Mouse (Mus musculus): ENCODE data around the gene Il20ra.
"Not testable (repeated sequence)": the region's sequence is repeated elsewhere in the genome, so short reads cannot be mapped to it uniquely, and the experiment has no call there.

The Il20ra gene

DNA sequence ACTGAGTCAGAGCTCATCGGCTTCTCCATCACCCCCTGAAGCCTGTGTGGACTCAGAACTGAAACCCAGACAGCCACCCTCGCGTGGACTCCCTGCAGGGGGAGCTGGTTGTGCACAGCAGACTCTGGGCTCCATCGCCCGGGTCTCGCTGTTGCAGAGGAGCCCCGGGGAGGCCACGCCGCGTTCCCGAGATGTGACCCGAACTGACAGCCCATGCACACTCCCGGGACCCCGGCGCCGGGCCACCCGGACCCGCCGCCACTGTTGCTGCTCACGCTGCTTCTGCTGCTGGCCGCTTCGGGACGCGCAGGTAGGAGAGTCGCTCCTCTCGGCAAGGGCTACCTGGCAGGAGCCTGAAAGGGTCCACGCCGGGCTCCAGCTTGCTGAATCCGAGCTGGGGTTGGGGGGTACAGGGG is at the start of gene Il20ra:
Gene Il20ra (plus strand): TSS at position 150 of the 416 bp plus-strand sequence.
- ATAC-seq (ENCODE audit: insufficient number of reproducible peaks, low FRiP score, low TSS enrichment), result peak; percentile 51; the same call in 1 of the 2 replicates

DNA sequence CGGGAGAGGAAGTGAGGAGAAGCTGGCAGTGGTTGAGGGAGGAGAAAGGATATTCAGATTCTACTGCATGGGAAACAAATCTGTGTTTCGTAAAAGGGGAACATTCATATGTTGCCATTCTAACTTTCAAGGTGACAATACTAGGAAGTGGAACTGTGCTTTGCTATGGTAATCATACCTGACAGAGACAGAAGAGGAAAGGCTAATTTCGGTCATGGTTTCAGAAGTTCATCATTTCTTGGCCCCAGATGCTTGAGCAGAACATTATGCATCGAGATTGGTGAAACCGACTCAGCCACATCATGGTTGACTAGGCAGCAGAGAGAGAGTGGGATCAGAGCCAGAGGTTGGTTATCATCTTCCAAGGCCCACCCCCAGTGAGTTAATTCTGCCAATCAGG is 43.4 kb upstream of the Il20ra start:
- no peak for ATAC-seq (ENCODE audit: insufficient number of reproducible peaks, low FRiP score, low TSS enrichment)

DNA sequence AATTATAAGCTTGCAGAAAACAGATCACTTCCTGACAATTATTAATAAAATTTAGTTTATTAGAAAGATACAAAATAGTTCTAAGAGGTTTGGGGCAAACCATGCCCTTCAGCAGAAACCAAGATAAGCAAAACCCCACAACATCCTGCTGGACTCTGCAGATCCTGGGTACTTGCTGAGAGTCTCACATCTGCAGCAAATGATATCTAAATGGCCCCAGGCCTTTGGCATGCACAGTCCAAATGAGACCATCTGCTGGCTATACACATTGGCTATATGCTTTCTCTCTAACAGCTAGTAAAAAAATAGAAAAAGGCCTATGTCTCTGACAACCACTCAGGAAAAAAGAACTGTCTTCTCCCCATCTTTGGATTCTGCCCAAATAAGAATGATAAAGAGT is 40.4 kb upstream of the Il20ra start:
- no peak for ATAC-seq (ENCODE audit: insufficient number of reproducible peaks, low FRiP score, low TSS enrichment)

DNA sequence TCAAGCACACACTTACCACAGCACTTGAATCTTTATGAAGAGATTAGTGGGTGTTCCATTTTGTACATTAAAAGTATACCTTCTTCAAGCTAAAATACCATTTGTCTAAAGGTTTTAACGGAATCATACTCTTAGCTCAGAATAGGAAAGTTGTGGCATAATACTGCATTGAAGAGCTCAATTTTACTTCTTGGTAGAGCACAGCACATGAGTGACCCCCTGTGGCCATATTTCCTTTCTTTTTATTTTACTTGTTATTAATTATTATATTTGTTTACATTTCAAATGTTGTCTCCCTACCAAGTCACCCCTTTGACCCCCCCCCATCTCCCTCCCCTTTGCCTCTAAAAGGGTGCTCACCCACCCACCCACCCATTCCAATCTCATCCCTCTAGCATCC is 39.2 kb upstream of the Il20ra start:
- no peak for ATAC-seq (ENCODE audit: insufficient number of reproducible peaks, low FRiP score, low TSS enrichment)

DNA sequence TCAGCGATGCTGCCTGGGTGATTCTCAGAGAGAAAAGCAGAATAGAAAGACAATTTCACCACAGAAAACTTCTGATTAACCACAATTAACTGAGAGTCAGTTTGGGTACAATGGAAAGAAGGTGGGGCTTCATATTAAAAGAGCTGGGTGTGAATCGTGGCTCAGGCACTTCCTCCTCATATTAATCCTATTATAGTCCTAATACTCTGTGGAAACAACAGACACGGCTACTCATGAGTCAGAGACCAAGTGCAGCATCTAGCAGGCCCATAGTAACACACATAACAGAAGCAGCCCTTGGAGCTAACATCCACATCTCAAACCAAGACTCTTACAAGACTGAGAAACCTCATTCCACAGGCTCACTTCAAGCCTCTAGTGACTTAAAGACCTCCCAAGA is 24.7 kb upstream of the Il20ra start:
- ATAC-seq (ENCODE audit: insufficient number of reproducible peaks, low FRiP score, low TSS enrichment), result no peak

DNA sequence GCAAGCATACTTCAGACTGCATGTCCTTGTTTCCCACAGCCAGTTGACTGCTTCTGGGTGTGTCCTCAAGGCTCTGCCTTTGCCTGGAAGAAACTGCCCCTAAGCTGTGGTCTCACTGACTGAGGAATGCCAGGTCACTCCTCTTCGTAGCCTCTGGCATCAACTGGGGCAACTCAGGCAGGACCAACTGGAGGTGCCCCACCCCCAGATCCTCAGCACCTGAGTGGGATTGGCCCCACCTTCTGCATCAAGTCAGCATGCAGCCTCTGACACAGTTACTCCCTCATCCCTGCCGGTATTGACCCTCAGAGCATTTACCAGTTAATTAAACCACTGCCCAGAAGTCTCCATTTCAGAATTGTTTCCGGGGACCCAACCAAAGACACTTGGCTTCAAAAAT is 21.1 kb upstream of the Il20ra start:
- ATAC-seq (ENCODE audit: insufficient number of reproducible peaks, low FRiP score, low TSS enrichment), result no peak

DNA sequence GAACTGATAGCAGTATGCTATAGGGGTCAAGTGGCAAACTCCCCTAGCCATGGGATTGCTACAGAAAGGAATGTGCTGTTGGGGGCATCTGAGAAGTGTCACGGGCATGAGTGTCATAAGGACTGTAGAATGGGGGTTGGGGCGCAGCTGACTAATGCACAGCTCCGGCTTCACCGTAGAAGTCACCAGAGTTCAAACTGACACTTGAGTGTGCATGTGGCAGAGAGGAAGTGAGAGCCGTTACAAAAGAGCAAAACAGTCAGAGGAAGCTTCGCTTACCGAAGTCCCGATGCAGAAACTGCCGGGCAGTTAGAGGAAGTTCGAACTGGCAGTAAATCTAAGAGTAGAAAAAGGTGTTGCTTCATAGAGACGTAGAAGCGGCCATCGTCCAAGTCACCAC is 20.6 kb upstream of the Il20ra start:
- ATAC-seq (ENCODE audit: insufficient number of reproducible peaks, low FRiP score, low TSS enrichment), result no peak

DNA sequence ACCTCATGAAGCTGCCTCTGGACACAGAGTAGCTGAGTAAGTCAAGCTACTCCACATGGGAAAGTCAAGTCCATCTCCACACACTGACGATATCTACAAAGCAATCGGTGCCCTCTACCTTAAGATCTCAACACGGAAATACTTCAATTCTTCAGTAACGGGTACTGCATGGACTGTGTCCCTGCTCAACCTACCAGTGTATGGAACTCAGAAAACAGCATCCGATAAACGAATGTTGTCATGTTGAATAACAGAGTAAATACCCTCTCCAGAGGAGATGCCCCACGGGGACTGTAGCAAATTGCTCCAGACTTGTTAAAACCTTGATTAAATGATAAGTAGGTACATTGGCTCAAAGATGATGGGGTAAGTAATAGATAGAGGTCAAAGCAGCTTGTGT is 20.0 kb upstream of the Il20ra start:
- ATAC-seq (ENCODE audit: insufficient number of reproducible peaks, low FRiP score, low TSS enrichment), result no peak

DNA sequence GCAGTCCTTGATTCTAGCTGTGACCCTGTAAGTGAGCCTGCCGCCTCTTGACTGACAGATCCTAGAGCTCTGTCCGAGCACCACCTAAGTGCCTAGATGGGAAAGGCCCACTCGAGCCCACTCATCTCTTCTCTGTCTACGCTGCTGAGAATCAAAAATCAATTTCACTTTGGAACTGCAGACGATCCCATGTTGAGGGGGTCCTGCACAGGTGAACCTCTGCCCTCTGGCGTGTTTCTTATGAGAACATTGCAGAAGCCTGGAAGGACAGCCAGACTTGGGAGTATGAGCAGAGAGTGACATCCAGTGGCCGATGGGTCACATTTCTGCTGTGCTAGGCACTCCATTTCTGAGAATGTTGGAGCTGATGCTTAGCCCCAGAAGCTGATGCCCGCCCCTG is 19.4 kb upstream of the Il20ra start:
- peak; percentile 49; the same call in 1 of the 2 replicates for ATAC-seq (ENCODE audit: insufficient number of reproducible peaks, low FRiP score, low TSS enrichment)

DNA sequence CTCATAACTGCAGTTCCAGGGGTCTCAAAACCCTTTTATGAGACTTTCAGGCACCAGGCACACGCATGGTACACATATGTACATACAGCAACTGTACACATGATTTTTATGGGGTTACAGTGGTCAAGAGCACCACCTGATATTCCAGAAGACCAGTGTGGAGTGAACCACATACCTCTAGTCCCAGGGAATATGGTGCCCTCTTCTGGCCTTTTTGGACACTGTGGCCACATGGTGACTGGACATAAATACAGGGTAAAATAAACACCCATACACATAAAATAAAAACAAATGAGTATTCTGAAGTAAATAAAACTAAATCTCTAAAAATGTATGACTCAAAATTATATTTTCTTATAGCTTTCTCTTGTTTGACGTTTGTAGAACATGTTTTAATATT is 18.7 kb upstream of the Il20ra start:
- no peak for ATAC-seq (ENCODE audit: insufficient number of reproducible peaks, low FRiP score, low TSS enrichment)

DNA sequence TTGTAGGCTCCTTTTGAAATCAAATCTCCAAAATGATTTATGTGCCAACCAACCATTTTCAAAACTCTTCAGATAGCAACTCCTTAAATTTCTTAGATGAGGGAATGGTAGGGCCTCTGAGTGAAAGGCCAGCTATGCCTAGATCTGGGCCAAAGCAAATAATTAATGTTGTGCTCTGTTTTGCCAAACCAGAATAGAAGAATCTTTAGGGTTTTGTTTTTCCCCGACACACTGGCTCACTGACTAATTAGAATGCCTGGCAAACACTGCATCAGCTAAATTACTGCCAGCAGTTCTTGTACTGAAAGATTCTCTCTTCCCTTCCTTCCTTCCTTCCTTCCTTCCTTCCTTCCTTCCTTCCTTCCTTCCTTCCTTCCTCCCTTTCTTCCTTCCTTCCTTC is 13.0 kb upstream of the Il20ra start:
- no peak for ATAC-seq (ENCODE audit: insufficient number of reproducible peaks, low FRiP score, low TSS enrichment)

DNA sequence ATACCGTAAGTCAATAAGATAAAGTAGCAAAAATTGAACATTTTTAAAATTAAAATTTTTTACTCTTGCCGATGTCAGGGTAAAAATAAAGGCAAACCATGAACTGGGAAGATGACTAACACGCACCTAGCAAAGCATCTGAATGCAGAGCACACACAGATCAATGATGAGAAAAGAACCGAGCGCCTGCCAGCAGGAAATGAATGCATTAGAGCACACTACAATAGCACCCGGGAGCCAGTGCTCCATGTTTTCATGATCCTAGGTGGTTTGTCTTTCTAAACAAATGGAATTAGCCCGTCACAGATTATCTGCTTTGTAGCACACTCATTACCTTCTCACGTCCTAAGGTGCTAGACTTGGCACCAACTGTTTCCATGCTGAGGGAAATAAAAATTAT is 7.9 kb upstream of the Il20ra start:
- no peak for ATAC-seq (ENCODE audit: insufficient number of reproducible peaks, low FRiP score, low TSS enrichment)

DNA sequence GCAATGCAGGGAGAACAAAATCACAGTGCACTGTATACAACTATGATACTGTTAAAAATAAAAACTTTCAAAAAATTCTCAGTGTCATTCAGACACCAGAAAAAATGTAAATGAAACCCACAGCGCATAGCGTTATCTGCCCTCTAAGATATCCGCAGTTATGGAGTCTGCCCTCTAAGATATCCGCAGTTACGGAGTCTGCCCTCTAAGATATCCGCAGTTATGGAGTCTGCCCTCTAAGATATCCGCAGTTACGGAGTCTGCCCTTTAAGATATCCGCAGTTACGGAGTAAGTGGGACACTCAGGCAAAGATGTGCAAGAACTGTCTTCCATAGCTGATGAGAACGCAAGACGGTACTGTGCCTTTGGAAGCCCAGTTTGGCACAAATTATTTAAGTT is 4.6 kb upstream of the Il20ra start:
- ATAC-seq (ENCODE audit: insufficient number of reproducible peaks, low FRiP score, low TSS enrichment), result no peak

DNA sequence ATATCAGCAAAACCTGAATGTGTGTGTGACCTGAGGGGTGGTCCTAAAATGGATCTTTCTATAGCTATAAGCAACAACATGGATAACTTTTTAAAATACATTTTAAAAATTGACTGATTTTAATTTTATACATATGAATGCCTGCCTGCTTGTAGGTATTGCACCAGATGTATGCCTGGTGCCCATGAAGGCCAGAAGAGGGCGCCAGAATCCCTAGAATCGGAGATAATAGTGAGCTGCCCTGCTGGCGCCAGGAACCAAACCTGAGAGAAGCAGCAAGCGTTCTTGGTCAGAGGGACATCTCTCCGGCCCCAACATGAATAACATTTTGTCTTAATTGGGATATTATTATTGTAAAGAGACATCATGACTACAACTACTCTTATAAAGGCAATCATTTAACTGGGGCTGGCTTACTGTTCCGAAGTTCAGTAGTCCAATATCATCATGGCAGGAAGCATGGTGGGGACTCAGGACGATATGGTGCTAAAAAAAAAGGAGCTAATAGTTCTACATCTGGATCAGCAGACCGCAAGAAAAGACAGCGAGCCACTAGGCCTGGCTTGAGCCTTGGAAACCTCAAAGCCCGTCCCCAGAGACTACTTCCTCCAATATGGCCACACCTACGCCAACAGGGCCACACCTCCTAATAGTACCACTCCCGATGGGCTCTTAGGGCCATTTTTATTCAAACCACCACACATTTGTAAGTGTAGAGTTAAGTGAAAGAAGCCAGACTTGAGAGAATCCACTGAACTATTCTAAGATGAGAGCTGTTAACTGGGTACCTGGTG is 3.9 kb upstream of the Il20ra start:
- no peak for ATAC-seq (ENCODE audit: insufficient number of reproducible peaks, low FRiP score, low TSS enrichment)

DNA sequence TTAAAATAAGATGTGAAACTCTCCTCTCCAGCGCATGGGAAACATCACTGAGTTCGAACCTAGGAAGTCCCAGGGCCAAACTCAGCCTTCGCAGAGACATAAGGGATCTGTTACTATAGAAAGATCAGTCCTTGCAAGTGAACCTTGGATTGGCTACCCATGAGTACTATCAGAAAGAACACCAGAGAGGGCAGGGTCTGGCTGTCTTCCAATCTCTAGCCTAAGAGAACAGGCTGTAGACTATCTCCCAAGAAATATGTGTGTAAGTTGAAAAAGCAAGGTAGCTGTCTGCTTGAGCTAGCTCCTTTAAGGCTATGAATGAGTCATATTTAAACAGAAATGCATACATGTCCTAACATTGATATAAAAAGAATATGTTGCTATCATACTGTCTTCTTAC is 1.4 kb upstream of the Il20ra start:
- ATAC-seq (ENCODE audit: insufficient number of reproducible peaks, low FRiP score, low TSS enrichment), result no peak

DNA sequence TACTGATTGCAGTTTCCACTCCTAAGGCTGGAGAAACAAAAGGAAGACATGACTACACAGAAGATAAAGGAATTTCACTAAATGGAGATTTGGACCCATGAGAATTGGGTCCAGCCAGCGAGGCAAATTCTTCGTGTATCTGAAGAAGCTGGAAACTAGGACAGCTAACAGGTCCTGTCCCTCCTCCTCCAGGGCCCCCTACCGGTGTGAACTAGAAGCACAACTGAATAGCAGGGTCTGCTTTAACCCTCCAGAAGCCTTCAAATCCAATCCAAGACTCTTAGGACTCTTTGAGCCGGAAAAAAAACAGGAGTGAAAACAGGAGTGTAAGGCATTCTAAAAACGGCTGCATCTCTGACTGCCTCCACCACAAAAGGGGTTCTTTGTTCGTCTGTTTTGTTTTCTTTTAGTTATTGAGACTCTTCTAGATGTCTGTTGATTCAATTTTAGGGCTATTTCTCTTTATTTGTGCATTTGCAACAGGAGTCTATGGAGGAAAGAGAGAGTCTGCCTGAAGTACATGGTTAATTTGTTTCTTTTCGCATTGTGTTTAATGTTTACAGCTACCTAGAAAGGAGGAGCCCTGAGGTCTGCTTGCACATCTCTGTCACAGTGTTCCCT is 709 bp upstream of the Il20ra start:
- no peak for ATAC-seq (ENCODE audit: insufficient number of reproducible peaks, low FRiP score, low TSS enrichment)

DNA sequence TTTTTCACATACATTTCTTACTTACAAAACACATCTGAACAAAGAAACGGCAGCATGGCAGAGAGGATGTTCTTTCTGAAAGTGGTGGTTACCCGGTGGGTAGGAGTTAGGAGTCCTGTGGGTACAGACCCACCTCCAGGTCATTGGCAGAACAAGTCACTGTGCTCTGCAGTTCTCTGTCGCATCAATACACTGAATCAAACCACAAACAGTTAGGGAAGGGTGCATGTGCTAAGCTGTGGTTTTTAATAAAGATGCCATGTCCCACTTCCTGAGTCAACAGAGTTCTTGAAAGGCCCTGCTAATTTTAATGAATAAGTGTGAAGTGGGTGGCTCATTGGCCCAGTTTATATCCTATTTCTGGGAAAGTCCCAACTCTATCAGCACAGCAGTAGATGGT is 6.3 kb downstream of the Il20ra start:
- ATAC-seq (ENCODE audit: insufficient number of reproducible peaks, low FRiP score, low TSS enrichment), result no peak

DNA sequence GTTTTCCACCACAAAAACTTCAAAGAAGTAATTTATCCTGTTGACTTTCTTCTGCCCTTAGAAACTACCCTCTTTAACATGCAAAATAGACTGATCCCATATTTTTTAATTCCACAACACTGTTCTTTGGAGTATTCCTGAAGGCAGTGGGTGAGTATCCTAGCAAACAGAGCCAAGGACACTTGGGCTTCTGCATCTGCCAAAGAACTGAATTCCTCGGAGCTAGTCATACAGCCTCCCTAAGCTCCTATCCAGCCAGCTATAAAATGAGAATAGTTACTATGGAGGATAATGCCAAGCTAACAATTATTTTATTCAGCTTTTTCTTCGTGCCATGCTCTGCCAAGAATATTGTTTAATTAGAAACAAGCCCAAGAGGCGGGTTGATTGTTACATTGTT is 9.9 kb downstream of the Il20ra start:
- no peak for ATAC-seq (ENCODE audit: insufficient number of reproducible peaks, low FRiP score, low TSS enrichment)

DNA sequence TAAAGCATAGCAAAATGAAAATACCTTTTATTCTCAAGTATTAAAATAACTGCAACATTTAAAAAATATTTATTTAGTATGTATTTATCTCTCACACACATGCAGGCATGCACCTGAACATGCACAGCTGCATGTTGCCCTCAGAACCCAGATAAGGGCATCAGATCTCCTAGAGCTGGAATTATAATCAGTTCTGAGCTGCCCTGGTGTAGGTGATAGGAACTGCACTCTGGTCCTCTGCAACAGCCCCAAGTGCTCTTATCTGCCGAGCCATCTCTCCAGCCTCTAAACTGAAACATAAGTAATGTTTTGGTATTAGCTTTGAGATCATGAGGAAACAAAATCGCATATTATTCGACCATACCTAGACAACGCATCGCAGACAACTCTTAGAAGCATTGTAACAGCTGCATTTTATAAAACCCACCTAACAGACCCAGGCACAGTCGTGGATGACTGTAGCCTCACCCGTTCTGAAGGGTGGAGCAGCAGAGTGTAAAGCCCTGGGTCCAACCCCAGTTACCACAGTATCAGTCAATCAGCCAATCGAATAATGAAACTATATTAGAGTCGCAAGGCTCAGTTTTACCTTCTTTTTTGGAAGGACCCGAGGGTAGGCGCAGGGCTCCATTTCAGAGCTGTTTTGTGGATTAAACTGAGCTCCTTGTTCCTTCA is 11.9 kb downstream of the Il20ra start:
- no peak for ATAC-seq (ENCODE audit: insufficient number of reproducible peaks, low FRiP score, low TSS enrichment)

DNA sequence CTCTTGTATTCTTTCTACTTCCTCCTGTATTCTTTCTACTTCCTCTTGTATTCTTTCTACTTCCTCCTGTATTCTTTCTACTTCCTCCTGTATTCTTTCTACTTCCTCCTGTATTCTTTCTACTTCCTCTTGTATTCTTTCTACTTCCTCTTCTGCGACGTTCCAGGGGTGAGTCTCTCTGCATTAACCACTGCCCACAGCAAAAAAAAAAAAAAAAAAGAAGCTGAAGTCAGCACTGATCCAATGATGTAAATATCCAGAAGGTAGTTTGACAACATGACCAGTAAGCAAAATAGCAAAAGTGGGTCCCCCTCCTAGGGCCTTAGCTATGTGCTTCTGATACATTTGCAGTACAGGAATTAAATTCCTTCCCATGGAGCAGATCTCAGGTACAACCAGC is 26.1 kb downstream of the Il20ra start:
- ATAC-seq (ENCODE audit: insufficient number of reproducible peaks, low FRiP score, low TSS enrichment), result not testable (repeated sequence)

DNA sequence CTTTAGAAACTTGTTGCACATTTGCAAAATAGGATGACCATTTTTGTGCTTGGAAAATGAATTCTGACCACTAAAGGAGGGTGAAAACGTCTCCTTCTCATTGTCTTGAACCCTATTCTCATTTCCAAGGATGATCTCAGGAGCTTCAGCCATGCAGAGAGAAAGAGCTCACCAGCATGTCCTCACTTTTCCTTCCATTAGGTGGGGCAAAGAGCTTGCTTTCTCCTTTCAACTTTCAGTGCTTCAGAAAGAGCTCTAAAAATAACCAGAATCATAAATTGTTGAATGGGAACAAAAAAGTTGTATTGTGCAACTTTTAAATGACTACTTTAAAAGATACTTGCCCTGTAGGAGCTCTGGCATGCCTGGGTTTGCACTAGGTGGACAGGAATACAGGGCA is 33.3 kb downstream of the Il20ra start:
- no peak for ATAC-seq (ENCODE audit: insufficient number of reproducible peaks, low FRiP score, low TSS enrichment)

DNA sequence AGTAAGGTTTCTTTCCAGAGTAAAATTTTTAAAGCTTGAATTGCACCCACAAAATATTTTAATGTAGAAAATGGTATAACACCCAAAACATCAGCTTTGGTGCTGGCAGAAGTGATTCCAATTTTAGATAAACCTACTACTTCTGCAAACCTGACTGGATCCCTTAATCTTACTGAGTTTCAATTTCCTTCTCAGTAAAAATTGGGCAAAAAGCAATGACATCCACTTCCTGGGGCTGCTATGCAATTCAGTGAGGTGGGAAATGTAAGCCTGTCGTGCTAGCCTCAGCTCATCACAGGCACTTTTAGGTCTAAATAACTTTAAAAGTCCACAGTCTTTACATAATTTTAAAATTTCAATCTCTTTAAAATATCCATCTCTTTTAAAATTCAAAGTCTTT is 33.8 kb downstream of the Il20ra start:
- no peak for ATAC-seq (ENCODE audit: insufficient number of reproducible peaks, low FRiP score, low TSS enrichment)

All from cerebellum, adult (tissue).